Mouse (Mus musculus) olfactory bulb, adult 2 months (tissue): Measurements from ENCODE around the gene Arhgap23.

Experiments used
- CTCF ChIP-seq: fragments of 200-500 bp; IDR thresholded peaks from 2 replicates; pipeline ENCODE4 v1.5.1; 2012; ENCODE audit warnings: low read depth, mild to moderate bottlenecking, low read length, moderate library complexity; ENCODE audit not compliant: insufficient read depth
- POLR2A ChIP-seq: fragments of 200-500 bp; IDR thresholded peaks from 2 replicates; pipeline ENCODE4 v1.6.1; 2012; ENCODE audit warnings: mild to moderate bottlenecking, low read depth, low read length, moderate library complexity; ENCODE audit not compliant: insufficient read depth

- TF ChIP-seq CTCF (no peak), POLR2A (no peak)
Observed at GRCm38 (mm10) chr11:97463166-97463565, 47.8 kb downstream of the Arhgap23 start.
